Mouse (Mus musculus) left cerebral cortex, adult 2 months (tissue): ENCODE data around the gene Olfr1357. TPM values are rescaled to one million over a fixed set of nuclear protein-coding genes. Genes with fewer than 3 reads are reported as not detected.

Experiments used
- DNase-seq, 2 experiments: peaks; one replicate each; pipeline ENCODE4 v3.0.0; 2021 to 2022; ENCODE audit warnings: low spot score in 2 of 2, mixed read lengths in 1 of 2; ENCODE audit errors: extremely low spot score in 1 of 2
- H3K27ac ChIP-seq: fragments of 200-600 bp; 2 replicates; pipeline ENCODE4 v1.8.1; 2022
- H3K4me3 ChIP-seq: fragments of 200-600 bp; 2 replicates; pipeline ENCODE4 v1.8.1; 2022
- CTCF ChIP-seq: fragments of 200-600 bp; IDR thresholded peaks from 2 replicates; pipeline ENCODE4 v1.8.1; 2022; ENCODE audit warnings: antibody characterized with exemption, mild to moderate bottlenecking, moderate library complexity
- intact Hi-C: fragments of 180-260 bp; cut with DNase I; formaldehyde crosslinking; loops from one replicate; pipeline ENCODE4 v1.15.1; 2025
- total RNA-seq, 2 experiments: library from RNA; stranded (reverse); gene quantifications; 2 replicates each; pipeline ENCODE4 v1.2.3; 2021

Olfr1357 gene
- total RNA-seq, 2 experiments from 2014 or later: not detected

- Histone ChIP-seq H3K4me3 (peak within 1 kb of the TSS; percentile 52), H3K27ac (peak within 1 kb of the TSS; percentile 69)
- TF ChIP-seq CTCF: no peak; the same call in 1 of the 2 replicates
- no peak for DNase-seq
- intact Hi-C loops: no loop called here
These were observed 26.2 kb downstream of the Olfr1357 start, which contains the start of gene Syde1 for GRCm38 (mm10) chr10:78591406-78592328. Syde1 (minus strand) TSS chr10:78591964.

GRCm38 (mm10) chr10:78590744-78591143 is 27.1 kb downstream of the Olfr1357 start:
- DNase-seq: no peak
- Histone ChIP-seq H3K4me3 (peak overlapping the region; percentile 52), H3K27ac (peak overlapping the region; percentile 69; the same call in 1 of the 2 replicates)
- intact Hi-C loops: no loop called here
- no peak for TF ChIP-seq CTCF

- no peak for TF ChIP-seq CTCF
- DNase-seq: no peak
- Histone ChIP-seq H3K4me3 (no peak overlapping the region), H3K27ac (no peak overlapping the region)
- intact Hi-C loops: no loop called here
These were observed 28.0 kb downstream of the Olfr1357 start for GRCm38 (mm10) chr10:78589901-78590300.

GRCm38 (mm10) chr10:78589291-78589690 is 28.6 kb downstream of the Olfr1357 start:
- intact Hi-C loops: no loop called here
- no peak for DNase-seq
- Histone ChIP-seq H3K27ac (no peak overlapping the region), H3K4me3 (no peak overlapping the region)
- no peak for TF ChIP-seq CTCF

- intact Hi-C loops: no loop called here
- TF ChIP-seq CTCF: no peak
- DNase-seq: no peak
- H3K27ac ChIP-seq: no peak overlapping the region
- H3K4me3 ChIP-seq: no peak overlapping the region
These were observed 31.8 kb downstream of the Olfr1357 start for GRCm38 (mm10) chr10:78586026-78586425.

- H3K4me3 ChIP-seq: no peak overlapping the region
- intact Hi-C loops: no loop called here
- no peak for DNase-seq
- no peak overlapping the region for H3K27ac ChIP-seq
- no peak for TF ChIP-seq CTCF
These were observed 32.3 kb downstream of the Olfr1357 start for GRCm38 (mm10) chr10:78585606-78586005.

GRCm38 (mm10) chr10:78584996-78585395 is 32.9 kb downstream of the Olfr1357 start:
- intact Hi-C loops: no loop called here
- no peak overlapping the region for H3K4me3 ChIP-seq
- no peak for TF ChIP-seq CTCF

GRCm38 (mm10) chr10:78583939-78584338 is 33.9 kb downstream of the Olfr1357 start:
- intact Hi-C loops: no loop called here
- TF ChIP-seq CTCF: no peak
- DNase-seq: no peak
- no peak overlapping the region for H3K4me3 ChIP-seq
- H3K27ac ChIP-seq: no peak overlapping the region

More at GRCm38 (mm10) chr10:78584996-78585395, 32.9 kb downstream of the Olfr1357 start:
- no peak overlapping the region for H3K27ac ChIP-seq
- DNase-seq: no peak

GRCm38 (mm10) chr10:78583347-78583746 is 34.5 kb downstream of the Olfr1357 start:
- TF ChIP-seq CTCF: no peak
- no peak overlapping the region for H3K27ac ChIP-seq
- intact Hi-C loops: no loop called here
- H3K4me3 ChIP-seq: no peak overlapping the region
- no peak for DNase-seq

- intact Hi-C loops: no loop called here
- DNase-seq: no peak
- no peak overlapping the region for H3K4me3 ChIP-seq
- no peak for TF ChIP-seq CTCF
- no peak overlapping the region for H3K27ac ChIP-seq
These were observed 36.8 kb downstream of the Olfr1357 start for GRCm38 (mm10) chr10:78581121-78581520.

GRCm38 (mm10) chr10:78578204-78578603 is 39.7 kb downstream of the Olfr1357 start:
- Histone ChIP-seq H3K4me3 (no peak overlapping the region), H3K27ac (no peak overlapping the region)
- TF ChIP-seq CTCF: no peak
- intact Hi-C loops: no loop called here
- DNase-seq: no peak

GRCm38 (mm10) chr10:78576435-78577184 is 41.3 kb downstream of the Olfr1357 start:
- Histone ChIP-seq H3K27ac (no peak overlapping the region), H3K4me3 (no peak overlapping the region)
- no peak for DNase-seq
- intact Hi-C loops: no loop called here
- no peak for TF ChIP-seq CTCF
